Mouse (Mus musculus): Measurements from ENCODE around the gene Gimd1. TPM values are rescaled to one million over a fixed set of nuclear protein-coding genes. Genes with fewer than 3 reads are reported as not detected.

The Gimd1 gene
- total RNA-seq (2023; ENCODE audit: inconsistent age) = not detected in 4 replicates

GRCm38 (mm10) chr3:132629601-132630239 is at the start of gene Gimd1:
Gene Gimd1 (plus strand): TSS chr3:132629820.

GRCm38 (mm10) chr3:132683447-132684230 is 54.0 kb downstream of the Gimd1 start, which contains the start of gene Tbck:
Gene Tbck (plus strand): TSS chr3:132684144.

GRCm38 (mm10) chr3:132684231-132684928 is 54.8 kb downstream of the Gimd1 start, which contains the start of gene Aimp1:
Gene Aimp1 (minus strand): TSS chr3:132684370.

Other genes starting within 250 kb of the Gimd1 start
- gene Tbck, start 54.3 kb downstream of the Gimd1 start, total RNA-seq (2023; ENCODE audit: inconsistent age) = 28.8 to 32.9 TPM (median 31.6 TPM) in 4 replicates
- 45.5 to 51.0 TPM (median 48.7 TPM) in 4 replicates for gene Aimp1, start 54.5 kb downstream of the Gimd1 start, total RNA-seq (2023; ENCODE audit: inconsistent age)